Mouse (Mus musculus) left cerebral cortex, adult 2 months (tissue): ENCODE measurements around the gene Clybl. TPM values are rescaled to one million over a fixed set of nuclear protein-coding genes. Genes with fewer than 3 reads are reported as not detected.

ENCODE experiments used
- DNase-seq, 2 experiments: peaks; one replicate each; pipeline ENCODE4 v3.0.0; 2021 to 2022; ENCODE audit warnings: low spot score in 2 of 2, mixed read lengths in 1 of 2; ENCODE audit errors: extremely low spot score in 1 of 2
- H3K27ac ChIP-seq: fragments of 200-600 bp; 2 replicates; pipeline ENCODE4 v1.8.1; 2022
- H3K4me3 ChIP-seq: fragments of 200-600 bp; 2 replicates; pipeline ENCODE4 v1.8.1; 2022
- CTCF ChIP-seq: fragments of 200-600 bp; IDR thresholded peaks from 2 replicates; pipeline ENCODE4 v1.8.1; 2022; ENCODE audit warnings: antibody characterized with exemption, mild to moderate bottlenecking, moderate library complexity
- intact Hi-C: fragments of 180-260 bp; cut with DNase I; formaldehyde crosslinking; loops from one replicate; pipeline ENCODE4 v1.15.1; 2025
- total RNA-seq, 2 experiments: library from RNA; stranded (reverse); gene quantifications; 2 replicates each; pipeline ENCODE4 v1.2.3; 2021

Clybl gene
- total RNA-seq, 2 experiments from 2014 or later, result 24.7 to 25.6 TPM

DNA sequence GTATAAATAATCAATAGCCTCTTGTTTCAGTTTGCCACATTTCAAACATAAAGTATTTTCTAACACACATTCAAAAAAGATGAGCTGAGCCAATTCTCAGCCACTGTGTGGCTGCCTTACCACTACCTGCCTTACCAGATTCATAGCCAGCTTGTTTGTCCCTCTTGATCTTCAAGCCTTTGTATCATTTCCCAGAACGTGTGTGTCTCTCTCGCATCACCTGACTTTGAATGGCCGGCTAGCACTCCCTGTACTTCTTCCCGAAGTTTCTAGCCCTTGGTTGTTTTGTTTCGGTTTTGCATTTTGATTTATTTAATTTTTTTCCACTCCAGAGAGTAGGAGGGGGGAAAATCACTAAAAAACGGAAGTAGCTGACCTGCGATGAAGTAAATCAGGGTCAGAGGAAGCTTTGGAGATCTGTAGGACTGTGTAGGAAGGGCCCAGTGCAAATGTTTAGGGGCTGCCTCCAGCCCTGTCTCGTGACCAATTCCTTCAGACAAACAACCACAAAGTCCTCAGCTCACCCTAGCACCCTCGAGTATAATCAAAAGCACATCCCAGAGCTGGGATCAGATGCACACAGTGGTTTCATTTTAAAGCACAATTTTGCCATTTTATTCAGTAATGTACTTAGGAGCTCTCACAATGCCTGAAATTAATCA, 195.1 kb downstream of the Clybl start:
- no peak overlapping the region for H3K4me3 ChIP-seq
- no peak for DNase-seq
- no peak overlapping the region for H3K27ac ChIP-seq
- no peak for TF ChIP-seq CTCF
- intact Hi-C loops, result no loop called here

DNA sequence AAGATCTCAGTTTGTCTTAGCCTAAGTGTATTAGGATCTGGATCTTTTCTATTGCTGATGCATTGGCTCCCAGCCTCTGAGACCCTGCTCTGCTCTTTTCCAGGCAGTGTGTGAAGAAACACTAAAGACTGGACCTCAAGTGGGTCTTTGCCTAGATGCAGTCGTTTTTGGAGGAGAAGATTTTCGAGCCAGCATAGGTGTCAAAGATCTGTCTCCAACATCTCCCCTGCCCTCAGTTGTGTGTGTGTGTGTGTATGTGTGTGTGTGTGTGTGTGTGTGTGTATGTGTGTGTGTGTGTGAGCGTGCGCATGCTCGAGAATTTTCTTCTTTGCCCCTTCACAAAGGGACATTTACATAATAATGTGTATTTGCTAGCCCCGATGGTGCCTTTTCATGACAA, 196.2 kb downstream of the Clybl start:
- TF ChIP-seq CTCF, result no peak
- no peak for DNase-seq
- intact Hi-C loops, result no loop called here
- no peak overlapping the region for H3K4me3 ChIP-seq
- H3K27ac ChIP-seq, result no peak overlapping the region

DNA sequence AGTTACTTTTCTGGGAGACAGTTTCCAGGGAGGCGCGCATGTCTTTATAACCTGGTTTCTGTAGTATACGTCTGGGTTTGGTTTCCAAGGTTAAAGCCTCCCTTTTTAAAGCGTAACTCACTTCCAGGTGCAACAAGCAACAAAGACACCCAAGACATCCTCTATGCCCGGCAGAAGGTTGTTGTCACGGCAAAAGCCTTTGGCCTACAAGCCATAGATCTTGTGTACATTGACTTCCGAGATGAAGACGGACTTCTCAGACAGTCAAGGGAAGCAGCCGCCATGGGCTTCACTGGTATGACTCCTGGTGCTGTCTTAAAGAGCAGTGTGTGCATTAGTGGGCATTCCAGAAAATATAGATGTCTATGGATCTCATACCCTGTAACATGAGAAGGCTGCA, 197.6 kb downstream of the Clybl start:
- no peak for TF ChIP-seq CTCF
- H3K27ac ChIP-seq, result no peak overlapping the region
- no peak overlapping the region for H3K4me3 ChIP-seq
- no peak for DNase-seq
- intact Hi-C loops, result no loop called here

DNA sequence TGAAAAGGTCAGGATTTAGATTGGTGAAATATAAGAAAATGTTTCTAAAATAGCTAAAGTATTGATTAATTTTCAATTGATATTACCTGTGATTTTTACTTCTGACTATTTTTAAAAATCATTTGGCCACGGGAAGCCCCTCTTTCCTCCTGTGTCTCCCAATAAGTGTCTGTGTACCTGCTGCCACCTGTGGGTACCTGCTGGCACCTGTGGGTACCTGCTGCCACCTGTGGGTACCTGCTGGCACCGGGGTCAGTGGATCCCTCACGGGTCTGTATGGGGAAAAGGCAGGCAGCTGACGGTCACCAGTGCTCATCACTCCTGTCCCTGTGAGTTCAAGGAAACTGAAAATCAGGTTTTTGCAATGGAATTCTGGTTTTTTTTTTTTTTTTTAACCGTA, 198.5 kb downstream of the Clybl start:
- intact Hi-C loops, result no loop called here

DNA sequence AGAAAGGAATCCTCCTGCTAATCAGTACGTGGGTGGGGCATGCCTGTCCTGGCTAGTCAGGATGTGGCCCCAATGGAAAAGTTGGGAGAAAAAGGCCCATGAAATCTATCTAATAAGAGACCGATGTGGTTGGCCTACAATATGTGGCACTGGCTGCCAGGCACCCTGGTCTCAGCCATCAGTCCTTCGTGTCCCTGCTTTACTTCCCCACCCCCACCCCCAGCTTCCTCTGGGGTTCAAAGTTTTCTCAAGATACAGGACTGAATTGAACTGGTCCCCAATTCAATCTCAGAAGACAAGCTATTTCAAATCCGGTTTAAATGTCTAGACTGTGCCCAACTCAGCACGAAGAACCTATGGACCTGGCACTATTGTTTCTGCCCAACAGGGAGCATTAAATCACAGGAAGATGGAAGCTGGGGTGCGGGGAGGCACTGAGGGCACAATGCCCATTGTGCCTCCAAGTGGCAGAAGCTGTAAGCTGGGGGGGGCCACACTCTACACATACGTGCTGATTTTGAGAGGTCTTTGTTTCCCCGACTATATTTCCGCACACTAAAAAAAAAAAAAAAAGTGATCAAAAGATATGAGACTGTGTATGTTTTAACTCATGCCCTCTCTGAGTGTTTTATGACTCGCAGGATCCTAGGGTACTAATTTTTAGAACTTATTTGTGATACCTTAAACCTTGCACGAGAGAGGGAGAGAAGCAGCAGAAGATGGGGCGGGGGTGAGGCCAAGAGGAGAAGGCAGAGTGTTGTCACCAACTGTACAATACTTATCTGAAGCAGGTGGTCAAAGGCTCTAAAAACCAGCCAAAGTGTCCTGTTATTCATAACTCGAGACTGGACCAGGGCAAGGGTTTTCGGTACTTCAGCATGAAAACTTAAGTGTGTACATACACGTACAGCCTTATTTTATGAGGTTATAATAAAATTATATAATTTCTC, 199.7 kb downstream of the Clybl start:
- Histone ChIP-seq H3K4me3 (no peak overlapping the region), H3K27ac (no peak overlapping the region)
- intact Hi-C loops, result no loop called here
- no peak for TF ChIP-seq CTCF
- DNase-seq, result no peak

More for the DNA sequence above, 198.5 kb downstream of the Clybl start:
- DNase-seq, result no peak
- no peak overlapping the region for H3K4me3 ChIP-seq
- TF ChIP-seq CTCF, result no peak
- H3K27ac ChIP-seq, result no peak overlapping the region

DNA sequence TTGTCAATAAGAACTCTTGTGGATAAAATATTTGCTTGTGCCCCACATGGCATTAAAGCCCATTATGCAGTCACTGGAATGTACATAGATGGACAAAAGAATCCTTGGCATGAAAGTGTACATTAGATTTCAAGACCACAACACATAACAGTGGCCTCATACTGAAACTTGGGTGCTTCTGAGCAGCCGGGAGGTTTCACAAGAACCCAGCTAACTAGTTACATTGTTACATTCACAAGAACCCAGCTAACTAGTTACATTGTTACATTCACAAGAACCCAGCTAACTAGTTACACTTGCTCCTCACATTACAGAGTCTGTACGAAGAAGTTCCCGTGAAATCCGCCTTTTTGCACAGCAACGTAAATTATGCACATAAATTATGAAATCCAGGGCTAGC, 200.8 kb downstream of the Clybl start:
- no peak for DNase-seq
- intact Hi-C loops, result no loop called here

DNA sequence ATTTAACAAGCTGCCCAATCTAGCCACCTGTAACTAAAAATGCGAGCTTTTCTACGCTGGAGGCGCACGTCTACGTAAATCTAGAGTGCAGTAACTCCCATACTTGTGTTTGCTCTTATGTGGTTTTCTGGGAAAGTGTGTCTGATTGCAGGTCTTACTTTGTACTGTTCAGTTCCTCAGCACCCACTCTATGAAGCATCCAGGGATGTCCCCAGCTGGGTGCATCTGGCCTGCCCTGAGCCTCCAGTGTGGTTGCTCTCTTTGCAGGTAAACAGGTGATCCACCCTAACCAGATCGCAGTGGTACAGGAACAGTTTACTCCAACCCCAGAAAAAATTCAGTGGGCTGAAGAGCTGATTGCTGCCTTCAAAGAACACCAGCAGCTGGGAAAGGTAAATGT, 202.4 kb downstream of the Clybl start:
- intact Hi-C loops, result no loop called here
- DNase-seq, result no peak
- no peak overlapping the region for H3K4me3 ChIP-seq
- no peak overlapping the region for H3K27ac ChIP-seq
- TF ChIP-seq CTCF, result no peak

More for the DNA sequence above, 200.8 kb downstream of the Clybl start:
- TF ChIP-seq CTCF, result no peak
- Histone ChIP-seq H3K4me3 (no peak overlapping the region), H3K27ac (no peak overlapping the region)

DNA sequence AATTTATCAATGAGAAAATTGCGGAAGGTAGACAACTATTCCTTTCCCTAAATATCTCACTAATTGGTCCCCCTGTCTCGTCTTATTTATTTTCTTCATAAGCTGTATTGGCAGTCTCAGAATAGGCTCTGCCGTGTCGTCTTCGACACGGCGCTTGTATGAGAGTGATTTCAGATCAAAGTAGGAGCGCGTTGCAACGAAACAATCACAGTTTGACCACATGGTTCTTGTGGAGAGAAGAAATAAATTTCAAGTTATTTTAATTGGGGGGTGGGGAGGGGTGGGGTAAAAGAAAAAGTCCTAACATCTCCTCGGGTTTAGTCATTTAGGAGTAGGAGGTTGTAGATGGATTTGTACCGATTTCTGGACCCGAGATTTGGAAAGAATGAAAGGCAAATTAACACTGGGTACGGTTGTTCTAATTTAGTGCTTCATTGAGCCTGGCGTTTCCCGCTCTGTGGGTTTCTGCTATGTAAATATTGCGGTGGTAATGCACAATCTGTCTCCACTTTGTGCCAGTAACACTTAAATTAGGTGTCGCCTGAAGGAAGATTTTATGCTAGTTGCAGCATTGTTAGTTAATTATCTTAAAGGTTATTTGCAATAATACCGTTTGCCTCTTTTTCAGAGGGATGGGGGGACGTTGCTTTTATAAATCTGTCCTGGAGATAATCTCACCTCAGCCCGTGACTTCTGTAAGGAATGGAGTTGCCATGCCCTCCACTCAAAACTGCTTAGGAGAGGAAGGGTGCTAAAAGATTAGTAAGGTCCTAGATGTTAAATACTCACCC, 203.1 kb downstream of the Clybl start:
- intact Hi-C loops, result no loop called here
- DNase-seq, result no peak
- TF ChIP-seq CTCF, result no peak
- H3K27ac ChIP-seq, result no peak overlapping the region
- H3K4me3 ChIP-seq, result no peak overlapping the region

DNA sequence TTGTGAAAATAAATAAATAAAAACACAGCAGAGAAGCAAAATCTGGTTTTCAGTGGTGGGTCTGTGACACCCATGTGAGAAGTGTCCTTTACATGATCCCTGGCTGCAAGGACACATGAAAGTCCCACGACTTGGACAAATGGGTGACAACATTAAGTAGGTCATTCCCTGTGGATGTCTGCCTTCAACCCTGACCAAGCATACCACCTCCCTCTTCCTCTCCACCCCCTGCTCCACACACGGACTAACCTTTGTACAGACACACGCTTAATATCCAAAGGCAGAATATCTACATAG, 203.7 kb downstream of the Clybl start:
- intact Hi-C loops, result no loop called here
- H3K4me3 ChIP-seq, result no peak overlapping the region
- H3K27ac ChIP-seq, result no peak overlapping the region
- TF ChIP-seq CTCF, result no peak
- DNase-seq, result no peak

DNA sequence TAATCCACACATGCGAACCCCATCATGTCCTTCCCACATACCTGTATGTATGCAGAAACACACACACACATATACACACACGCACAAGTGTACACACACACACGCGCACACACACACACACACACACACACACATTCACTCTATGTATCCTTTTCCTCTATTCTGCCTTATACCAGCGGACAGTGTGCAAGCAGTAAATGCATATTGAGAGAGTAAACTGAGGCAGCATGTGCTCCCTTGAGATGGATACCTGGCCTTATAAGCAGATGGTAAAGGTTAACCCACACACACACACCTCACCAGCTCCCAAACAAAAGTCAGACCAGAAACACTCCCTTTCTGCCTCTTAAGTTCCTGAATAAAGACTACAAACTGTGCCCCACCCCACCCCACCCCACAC, 204.3 kb downstream of the Clybl start:
- no peak for TF ChIP-seq CTCF
- H3K27ac ChIP-seq, result no peak overlapping the region
- intact Hi-C loops, result no loop called here
- no peak for DNase-seq
- H3K4me3 ChIP-seq, result no peak overlapping the region

DNA sequence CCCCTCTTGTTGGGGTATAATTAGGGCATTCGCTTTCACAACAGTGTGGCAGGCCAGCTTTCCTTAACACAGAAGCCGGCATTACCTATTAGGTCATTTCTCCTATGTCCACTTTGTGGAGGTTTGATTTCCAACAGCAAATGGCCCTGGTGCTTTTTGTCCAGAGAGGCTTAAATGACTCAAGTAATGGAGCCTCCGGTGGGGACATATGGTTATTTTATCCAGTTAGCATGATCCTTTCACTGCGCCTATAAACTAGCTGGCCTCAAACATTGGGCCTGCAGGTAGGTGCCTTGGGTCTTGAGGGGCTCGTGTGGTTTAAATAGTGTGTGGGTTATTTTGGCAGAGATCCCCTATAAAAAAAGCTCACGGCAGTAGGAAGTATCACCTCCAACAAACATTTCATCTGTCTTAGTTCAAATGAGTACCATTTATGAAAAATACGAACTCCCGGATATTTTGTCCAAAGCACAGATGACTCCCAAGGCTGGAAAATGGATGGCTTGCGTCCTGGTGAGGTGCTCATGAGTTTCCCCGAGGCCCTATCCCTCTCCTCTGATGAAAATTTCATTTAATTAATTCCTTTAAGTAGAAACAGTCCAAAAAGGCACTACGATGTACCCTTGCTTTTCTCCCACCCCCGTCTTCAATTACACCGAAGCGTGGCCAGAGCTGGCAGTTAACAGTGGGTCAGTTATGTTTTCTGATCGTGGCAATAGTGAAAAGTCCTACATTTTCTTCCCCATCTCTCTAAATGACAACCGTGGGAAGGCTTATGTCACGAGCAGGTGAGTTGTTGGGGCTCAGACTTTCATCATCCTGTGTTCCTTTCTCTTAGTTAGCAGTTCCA, 205.0 kb downstream of the Clybl start:
- intact Hi-C loops, result no loop called here
- Histone ChIP-seq H3K27ac (no peak overlapping the region), H3K4me3 (no peak overlapping the region)
- no peak for TF ChIP-seq CTCF
- no peak for DNase-seq
